Mouse (Mus musculus): ENCODE data around the gene Otulin. TPM values are rescaled to one million over a fixed set of nuclear protein-coding genes. Genes with fewer than 3 reads are reported as not detected.

Gene Otulin
- total and polyA plus RNA-seq, 3 experiments = 40.0 to 84.8 (median 80.2) TPM

DNA sequence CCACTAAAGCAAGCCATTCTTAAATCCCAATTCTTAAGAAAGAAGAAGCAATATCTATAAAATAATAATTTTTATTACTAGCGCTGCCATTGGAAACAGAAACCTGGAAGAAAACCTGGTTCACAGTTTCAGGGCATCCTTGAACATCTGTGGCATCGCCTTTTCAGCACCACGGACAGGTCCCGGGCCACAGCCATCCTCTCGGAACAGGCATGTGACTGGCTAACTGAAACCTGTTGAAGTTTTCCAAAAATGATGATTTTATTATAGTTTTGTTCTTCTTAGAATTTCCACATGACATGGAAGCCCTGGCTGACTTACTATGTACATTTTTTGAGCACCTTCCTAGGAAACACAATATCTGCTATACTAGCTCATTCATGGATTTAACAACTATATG, 24.5 kb upstream of the Otulin start:
- dilution Hi-C loops (cut with MboI; ENCODE audit: extremely low pct_ligation_motif_present, extremely low pct_unique_long_range_greater_than_20kb, low sequenced_read_pairs) = no loop called here
- DNase-seq (ENCODE audit: extremely low read depth) = peak; percentile 38

DNA sequence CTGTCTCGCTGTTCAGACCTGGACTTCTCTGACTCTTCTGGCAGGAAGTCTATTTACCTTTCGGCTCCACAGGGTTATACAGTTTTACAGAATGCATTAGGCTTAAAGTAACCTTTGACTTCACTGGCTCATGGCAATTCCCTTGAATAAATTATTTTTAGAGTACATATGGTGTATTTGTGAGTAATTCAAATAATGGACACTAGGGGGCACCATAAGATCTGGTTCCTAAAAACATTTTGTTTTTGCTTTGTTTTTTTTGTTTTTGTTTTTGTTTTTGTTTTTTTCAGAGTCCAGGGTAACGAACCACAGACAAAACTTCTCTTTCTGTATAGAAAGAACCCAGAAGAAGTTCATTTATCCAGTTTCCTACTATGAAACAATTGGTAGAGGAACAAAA, 17.2 kb upstream of the Otulin start:
- in situ Hi-C loops (cut with MboI; ENCODE audit: low pct_ligation_motif_present, low pct_unique_long_range_greater_than_20kb, low sequenced_read_pairs) = loop anchor here (10.0 kb wide), 1 partner anchor 197 kb away; no protein-coding TSS in a partner anchor
- dilution Hi-C loops (cut with MboI; ENCODE audit: extremely low pct_ligation_motif_present, extremely low pct_unique_long_range_greater_than_20kb, low sequenced_read_pairs) = no loop called here
- TF ChIP-seq POLR2AphosphoS2 (IDR thresholded peaks at IDR 0.05; ENCODE audit: low read depth, low read length) = no peak
- no peak for TF ChIP-seq USF2 (conservative IDR thresholded peaks at IDR 0.05; ENCODE audit: low read depth, low read length)
- TF ChIP-seq ZNF384 (IDR thresholded peaks at IDR 0.05; ENCODE audit: low read depth, low read length) = 0 out of 2 replicates have a peak, but pooled peaks have one; percentile 34
- TF ChIP-seq RAD21 (IDR thresholded peaks at IDR 0.05; ENCODE audit: low read depth, low read length) = peak; percentile 74
- TF ChIP-seq SMC3 (IDR thresholded peaks at IDR 0.05; ENCODE audit: low read depth, low read length) = peak; percentile 33; the same call in 1 of the 2 replicates
- peak; percentile 20 to 70; a peak in 3 of 4 replicates for TF ChIP-seq CTCF (conservative IDR thresholded peaks at IDR 0.05 in 1 of 2, IDR thresholded peaks at IDR 0.05 in 1 of 2; ENCODE audit: low read depth in 2 of 2, low read length in 2 of 2)
- H3K27me3 ChIP-seq (replicated peaks) = no peaks in the 10 kb centered on the region
- no peak overlapping the region for H3K4me3 ChIP-seq (replicated peaks in 1 of 3; ENCODE audit: low read depth in 2 of 3, low read length in 2 of 3, poor library complexity in 1 of 3)
- no peak overlapping the region for H3K4me2 ChIP-seq (ENCODE audit: insufficient read depth, low read depth, poor library complexity, severe bottlenecking)
- H3K27ac ChIP-seq (ENCODE audit: insufficient read depth, low read depth) = no peak overlapping the region
- H3K79me2 ChIP-seq (replicated peaks; ENCODE audit: control insufficient read depth, extremely low read depth, insufficient read depth, poor library complexity, severe bottlenecking) = no peaks in the 10 kb centered on the region
- no peaks in the 10 kb centered on the region for H3K4me1 ChIP-seq (ENCODE audit: control insufficient read depth in 1 of 2, insufficient read depth in 2 of 2)
- no peaks in the 10 kb centered on the region for H3K36me3 ChIP-seq (replicated peaks in 1 of 2; ENCODE audit: control insufficient read depth in 1 of 2, insufficient read depth in 1 of 2, low read length in 1 of 2)
- peaks cover 2% of the 10 kb centered on the region for H3K9me3 ChIP-seq (replicated peaks; ENCODE audit: low read length)
- no peak overlapping the region for H3K9ac ChIP-seq (ENCODE audit: insufficient read depth, low read depth)
- no peak for DNase-seq (ENCODE audit: extremely low read depth)

More for the DNA sequence above, 24.5 kb upstream of the Otulin start:
- H3K4me1 ChIP-seq (ENCODE audit: control insufficient read depth in 1 of 2, insufficient read depth in 2 of 2) = 0 out of 4 replicates have a peak, but pooled peaks cover 0 to 6% of the 10 kb centered on the region in 2 experiments
- H3K27me3 ChIP-seq (replicated peaks) = no peaks in the 10 kb centered on the region
- no peak overlapping the region for H3K27ac ChIP-seq (ENCODE audit: insufficient read depth, low read depth)
- H3K9me3 ChIP-seq (replicated peaks; ENCODE audit: low read length) = peaks cover 5% of the 10 kb centered on the region
- no peak overlapping the region for H3K9ac ChIP-seq (ENCODE audit: insufficient read depth, low read depth)
- no peaks in the 10 kb centered on the region for H3K79me2 ChIP-seq (replicated peaks; ENCODE audit: control insufficient read depth, extremely low read depth, insufficient read depth, poor library complexity, severe bottlenecking)
- in situ Hi-C loops (cut with MboI; ENCODE audit: low pct_ligation_motif_present, low pct_unique_long_range_greater_than_20kb, low sequenced_read_pairs) = no loop called here
- H3K36me3 ChIP-seq (replicated peaks in 1 of 2; ENCODE audit: control insufficient read depth in 1 of 2, insufficient read depth in 1 of 2, low read length in 1 of 2) = peaks cover 0 to 5% of the 10 kb centered on the region in 2 experiments
- H3K4me3 ChIP-seq (replicated peaks in 1 of 3; ENCODE audit: low read depth in 2 of 3, low read length in 2 of 3, poor library complexity in 1 of 3) = no peak overlapping the region
- TF ChIP-seq BHLHE40 (IDR thresholded peaks at IDR 0.05; ENCODE audit: low read depth, low read length) (no peak), MXI1 (IDR thresholded peaks at IDR 0.05; ENCODE audit: low read depth, low read length) (peak; percentile 49; the same call in 1 of the 2 replicates), CHD2 (IDR thresholded peaks at IDR 0.05; ENCODE audit: low read length) (no peak), JUN (IDR thresholded peaks at IDR 0.05; ENCODE audit: insufficient read depth, low read depth, low read length) (no peak), MAZ (IDR thresholded peaks at IDR 0.05; ENCODE audit: low read depth, low read length) (no peak), ZKSCAN1 (IDR thresholded peaks at IDR 0.05; ENCODE audit: borderline replicate concordance, low read depth, low read length) (no peak)
- H3K4me2 ChIP-seq (ENCODE audit: insufficient read depth, low read depth, poor library complexity, severe bottlenecking) = no peak overlapping the region

DNA sequence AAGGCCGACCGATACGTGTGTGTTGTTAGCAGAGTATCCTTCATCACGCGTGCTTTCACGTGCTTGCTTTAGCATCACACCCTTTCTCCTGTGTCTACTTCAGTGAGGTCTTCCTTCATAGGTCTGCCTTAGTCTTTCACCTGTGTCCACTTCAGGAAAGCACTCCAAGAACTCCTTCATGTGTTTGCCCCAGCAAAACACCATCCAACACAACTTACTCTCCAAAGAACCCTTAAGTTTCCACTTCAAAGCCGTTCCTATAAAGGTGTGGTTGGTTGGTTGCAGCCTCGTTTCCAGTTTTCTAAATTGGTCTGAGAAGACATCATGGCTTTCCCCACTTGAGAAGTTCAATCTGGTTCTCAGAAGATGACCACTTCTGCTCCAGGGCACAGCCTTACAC, 16.2 kb upstream of the Otulin start:
- TF ChIP-seq NELFE (IDR thresholded peaks at IDR 0.05; ENCODE audit: low read depth, low read length) = no peak
- TF ChIP-seq EP300 (IDR thresholded peaks at IDR 0.05; ENCODE audit: low read length) = no peak
- TF ChIP-seq MAX (IDR thresholded peaks at IDR 0.05; ENCODE audit: low read length) = no peak
- TF ChIP-seq IRF4 (IDR thresholded peaks at IDR 0.05; ENCODE audit: low read depth, low read length) = no peak
- no peak for TF ChIP-seq ZNF384 (IDR thresholded peaks at IDR 0.05; ENCODE audit: low read depth, low read length)
- no peak for TF ChIP-seq MYC (IDR thresholded peaks at IDR 0.05; ENCODE audit: low read depth, low read length)
- TF ChIP-seq JUND (conservative IDR thresholded peaks at IDR 0.05; ENCODE audit: low read depth, low read length) = no peak
- no peak for TF ChIP-seq HCFC1 (IDR thresholded peaks at IDR 0.05; ENCODE audit: low read depth, low read length)
- TF ChIP-seq ELF1 (IDR thresholded peaks at IDR 0.05; ENCODE audit: low read depth, low read length) = no peak
- no peak for TF ChIP-seq MAFK (IDR thresholded peaks at IDR 0.05; ENCODE audit: insufficient replicate concordance, low read length)
- no peak for TF ChIP-seq SMC3 (IDR thresholded peaks at IDR 0.05; ENCODE audit: low read depth, low read length)
- TF ChIP-seq TBP (conservative IDR thresholded peaks at IDR 0.05; ENCODE audit: low read depth, low read length) = no peak
- peaks cover 5% of the 10 kb centered on the region for H3K9me3 ChIP-seq (replicated peaks; ENCODE audit: low read length)
- no peaks in the 10 kb centered on the region for H3K36me3 ChIP-seq (replicated peaks in 1 of 2; ENCODE audit: control insufficient read depth in 1 of 2, insufficient read depth in 1 of 2, low read length in 1 of 2)
- H3K4me2 ChIP-seq (ENCODE audit: insufficient read depth, low read depth, poor library complexity, severe bottlenecking) = no peak overlapping the region
- H3K9ac ChIP-seq (ENCODE audit: insufficient read depth, low read depth) = no peak overlapping the region
- H3K79me2 ChIP-seq (replicated peaks; ENCODE audit: control insufficient read depth, extremely low read depth, insufficient read depth, poor library complexity, severe bottlenecking) = no peaks in the 10 kb centered on the region
- peaks cover 0 to 3% of the 10 kb centered on the region in 2 experiments; a peak in 2 of 4 replicates for H3K4me1 ChIP-seq (ENCODE audit: control insufficient read depth in 1 of 2, insufficient read depth in 2 of 2)
- dilution Hi-C loops (cut with MboI; ENCODE audit: extremely low pct_ligation_motif_present, extremely low pct_unique_long_range_greater_than_20kb, low sequenced_read_pairs) (no loop called here), in situ Hi-C loops (cut with MboI; ENCODE audit: low pct_ligation_motif_present, low pct_unique_long_range_greater_than_20kb, low sequenced_read_pairs) (loop anchor here (10.0 kb wide), 1 partner anchor 198 kb away; no protein-coding TSS in a partner anchor)
- no peak overlapping the region for H3K4me3 ChIP-seq (replicated peaks in 1 of 3; ENCODE audit: low read depth in 2 of 3, low read length in 2 of 3, poor library complexity in 1 of 3)
- H3K27ac ChIP-seq (ENCODE audit: insufficient read depth, low read depth) = no peak overlapping the region
- no peaks in the 10 kb centered on the region for H3K27me3 ChIP-seq (replicated peaks)
- DNase-seq (ENCODE audit: extremely low read depth) = no peak
